In genomic region chr16:11425279-11425678, GRCm38 (mm10) we compare ENCODE assay signal across 16 mouse cellular contexts.
A peak's percentile ranks its signal among the peaks of the same experiment; 100 is the strongest.
DNase-seq lines count a peak whose midpoint lies in the region; ATAC-seq lines count a peak whose summit lies in the region.
"Had no signal": no experiment of that assay in that cellular context is flagged by ENCODE, and none has a peak within 500 bp of the region (broad histone marks: within the 10 kb centered on the region; RNA-seq: fewer than 3 reads in every experiment).

No protein-coding gene starts in this region.

- H3K9me3 ChIP-seq in kidney, embryonic 15.5 days (replicated peaks): no peaks in the 10 kb centered on the region
- H3K9me3 ChIP-seq: forebrain, embryonic 10.5 days; heart, embryonic 15.5 days; liver, embryonic 13.5 days; midbrain, embryonic 15.5 days had no signal

- no peak for DNase-seq in kidney, adult 8-10 months
- DNase-seq in MN1 (ENCODE audit: low spot score) (peak; percentile 35), NIH3T3 (ENCODE audit: low read depth) (peak; percentile 36)
- peak; percentile 40 for DNase-seq in lung, postnatal 10 days
- no peak for DNase-seq in adrenal gland, postnatal 36 days
- no peak for DNase-seq in heart, adult 18-20 months
- DNase-seq: cerebellum, postnatal 14 days; gastrocnemius, postnatal 36 days; layer of hippocampus, postnatal 36 days; liver, embryonic 13.5 days; thymus, adult 2 months had no signal

- no peak overlapping the region for H3K4me3 ChIP-seq in kidney, embryonic 15.5 days (replicated peaks)
- H3K4me3 ChIP-seq: forebrain, embryonic 10.5 days; heart, embryonic 15.5 days; liver, embryonic 13.5 days; midbrain, embryonic 15.5 days had no signal

- 40% methylated on average over 7 of the region's 7 CpGs for WGBS in kidney, embryonic 15.5 days

- no peaks in the 10 kb centered on the region for H3K27me3 ChIP-seq in kidney, embryonic 15.5 days
- H3K27me3 ChIP-seq: heart, embryonic 15.5 days; liver, embryonic 13.5 days; midbrain, embryonic 15.5 days had no signal

- peaks cover 29% of the 10 kb centered on the region for H3K36me3 ChIP-seq in kidney, embryonic 15.5 days
- H3K36me3 ChIP-seq: heart, embryonic 15.5 days; liver, embryonic 13.5 days had no signal

- no peaks in the 10 kb centered on the region for H3K4me1 ChIP-seq in kidney, embryonic 15.5 days
- H3K4me1 ChIP-seq: midbrain, embryonic 15.5 days had no signal

- H3K4me2 ChIP-seq in kidney, embryonic 15.5 days: no peak overlapping the region
- H3K4me2 ChIP-seq: heart, embryonic 15.5 days; liver, embryonic 13.5 days; midbrain, embryonic 15.5 days had no signal

- no peak overlapping the region for H3K9ac ChIP-seq in kidney, embryonic 15.5 days
- H3K9ac ChIP-seq: heart, embryonic 15.5 days; liver, embryonic 13.5 days; midbrain, embryonic 15.5 days had no signal

- 0 out of 2 replicates have a peak, but pooled peaks have one; percentile 37 for ATAC-seq in kidney, embryonic 15.5 days (replicated peaks; ENCODE audit: low FRiP score)
- ATAC-seq: activated CD4-positive, CD25-positive, alpha-beta regulatory T cell, adult 4 months had no signal

- no peak overlapping the region for H3K27ac ChIP-seq in kidney, embryonic 15.5 days
- H3K27ac ChIP-seq: forebrain, embryonic 10.5 days; heart, embryonic 15.5 days; liver, embryonic 13.5 days; midbrain, embryonic 15.5 days had no signal

Comparison
In these comparisons a context has a peak if more than half of its experiments do, and no peak if none do; other contexts are left out.
1. DNase-seq: peak in MN1 (single experiment), NIH3T3 (single experiment) and lung, postnatal 10 days (single experiment); none in kidney, adult 8-10 months (0 of 2), adrenal gland, postnatal 36 days (0 of 2) and heart, adult 18-20 months (0 of 2).